Mouse (Mus musculus) olfactory bulb, adult 2 months (tissue): Measurements from ENCODE around the gene Sh2b3.

Experiments
- CTCF ChIP-seq: fragments of 200-500 bp; IDR thresholded peaks from 2 replicates; pipeline ENCODE4 v1.5.1; 2012; ENCODE audit warnings: low read depth, mild to moderate bottlenecking, low read length, moderate library complexity; ENCODE audit not compliant: insufficient read depth
- POLR2A ChIP-seq: fragments of 200-500 bp; IDR thresholded peaks from 2 replicates; pipeline ENCODE4 v1.6.1; 2012; ENCODE audit warnings: mild to moderate bottlenecking, low read depth, low read length, moderate library complexity; ENCODE audit not compliant: insufficient read depth

- TF ChIP-seq CTCF (no peak), POLR2A (no peak)
Observed at GRCm38 (mm10) chr5:121766038-121766773, 71.2 kb downstream of the Sh2b3 start.
